In the genomic region with DNA sequence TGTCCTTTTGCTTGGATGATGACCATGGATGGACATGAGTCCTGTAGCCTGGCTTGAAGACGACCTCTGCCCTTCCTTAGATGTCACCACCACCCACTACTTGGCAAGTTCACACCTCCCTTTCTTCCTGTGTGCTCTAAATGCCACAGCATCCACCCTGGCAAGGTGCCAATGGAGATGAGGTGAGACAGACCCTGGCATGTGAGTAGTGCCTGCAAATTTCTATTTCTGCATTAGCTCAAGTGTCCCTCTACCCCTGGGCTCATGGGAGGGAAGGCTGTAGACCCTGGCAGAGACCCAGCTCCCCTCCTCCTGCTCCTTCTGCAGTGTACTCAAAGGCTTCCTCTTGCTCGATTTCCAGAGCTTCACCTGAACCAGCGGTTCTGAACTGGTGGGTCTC, we compare ENCODE assay signal across 10 mouse cellular contexts.
DNase-seq lines count a peak whose midpoint lies in the region; ATAC-seq and TF ChIP-seq lines count a peak whose summit lies in the region.
"Had no signal": no experiment of that assay in that cellular context is flagged by ENCODE, and none has a peak within 500 bp of the region (broad histone marks: within the 10 kb centered on the region; RNA-seq: fewer than 3 reads in every experiment).

No protein-coding gene starts in this region.

- no peak for DNase-seq in heart, adult 8-10 months (ENCODE audit: low spot score)
- peak; percentile 44 for DNase-seq in brain, embryonic 14.5 days (ENCODE audit: low read depth)
- DNase-seq in lung, postnatal 36 days, result peak; percentile 62
- DNase-seq in embryo, embryonic 10 days (ENCODE audit: low spot score), result no peak

- 0 out of 2 replicates have a peak overlapping the region, but pooled peaks have one; percentile 26 for H3K9ac ChIP-seq in heart, embryonic 16.5 days (ENCODE audit: low read length)
- H3K9ac ChIP-seq in neural tube, embryonic 13.5 days, result no peak overlapping the region
- H3K9ac ChIP-seq in neural tube, embryonic 15.5 days (replicated peaks), result no peak overlapping the region
- H3K9ac ChIP-seq: embryonic facial prominence, embryonic 13.5 days; limb, embryonic 12.5 days had no signal

- WGBS in heart, embryonic 16.5 days, result 28% methylated on average over 3 of the region's 3 CpGs
- WGBS in neural tube, embryonic 13.5 days, result 87% methylated on average over 3 of the region's 3 CpGs
- WGBS in neural tube, embryonic 15.5 days, result 79% methylated on average over 3 of the region's 3 CpGs

- peak overlapping the region; percentile 81 for H3K27ac ChIP-seq in heart, embryonic 16.5 days (ENCODE audit: low read length)
- no peak overlapping the region for H3K27ac ChIP-seq in neural tube, embryonic 13.5 days (replicated peaks)
- H3K27ac ChIP-seq in neural tube, embryonic 15.5 days (replicated peaks), result no peak overlapping the region
- H3K27ac ChIP-seq: embryonic facial prominence, embryonic 13.5 days; kidney, postnatal 0 days had no signal

- no peak for TF ChIP-seq CTCF in brain, embryonic 14.5 days (IDR thresholded peaks at IDR 0.05; ENCODE audit: borderline replicate concordance, extremely low read depth, insufficient read depth, insufficient read length)

- no peaks in the 10 kb centered on the region for H3K27me3 ChIP-seq in heart, embryonic 16.5 days (ENCODE audit: control insufficient read depth, insufficient read depth, low read length)
- no peaks in the 10 kb centered on the region for H3K27me3 ChIP-seq in neural tube, embryonic 13.5 days
- H3K27me3 ChIP-seq in neural tube, embryonic 15.5 days (replicated peaks), result no peaks in the 10 kb centered on the region
- H3K27me3 ChIP-seq: embryonic facial prominence, embryonic 13.5 days; limb, embryonic 12.5 days had no signal

- H3K4me3 ChIP-seq in heart, embryonic 16.5 days (ENCODE audit: low read length), result no peak overlapping the region
- no peak overlapping the region for H3K4me3 ChIP-seq in neural tube, embryonic 13.5 days
- no peak overlapping the region for H3K4me3 ChIP-seq in neural tube, embryonic 15.5 days (replicated peaks)
- H3K4me3 ChIP-seq: embryonic facial prominence, embryonic 13.5 days; limb, embryonic 12.5 days had no signal

- TF ChIP-seq POLR2A in brain, embryonic 14.5 days (IDR thresholded peaks at IDR 0.05; ENCODE audit: borderline replicate concordance, extremely low read depth, insufficient read depth, insufficient read length, poor library complexity, severe bottlenecking), result no peak

- H3K4me2 ChIP-seq in heart, embryonic 16.5 days (ENCODE audit: low read depth, low read length), result peak overlapping the region; percentile 33; the same call in 1 of the 2 replicates
- H3K4me2 ChIP-seq in neural tube, embryonic 13.5 days, result no peak overlapping the region
- H3K4me2 ChIP-seq in neural tube, embryonic 15.5 days, result no peak overlapping the region
- H3K4me2 ChIP-seq: embryonic facial prominence, embryonic 13.5 days; limb, embryonic 12.5 days had no signal

- peaks cover 79% of the 10 kb centered on the region for H3K4me1 ChIP-seq in heart, embryonic 16.5 days (ENCODE audit: control insufficient read depth, insufficient read depth, low read length)
- peaks cover 38% of the 10 kb centered on the region for H3K4me1 ChIP-seq in neural tube, embryonic 13.5 days (replicated peaks)
- H3K4me1 ChIP-seq in neural tube, embryonic 15.5 days, result peaks cover 31% of the 10 kb centered on the region

- peak; percentile 77 for ATAC-seq in heart, embryonic 16.5 days (replicated peaks; ENCODE audit: extremely low read depth, insufficient read depth, low FRiP score)
- ATAC-seq in neural tube, embryonic 13.5 days (ENCODE audit: low read depth), result 0 out of 2 replicates have a peak, but pooled peaks have one; percentile 20
- ATAC-seq in neural tube, embryonic 15.5 days (ENCODE audit: low FRiP score), result no peak

- no peaks in the 10 kb centered on the region for H3K9me3 ChIP-seq in heart, embryonic 16.5 days (replicated peaks; ENCODE audit: control insufficient read depth, low read length)
- H3K9me3 ChIP-seq in neural tube, embryonic 13.5 days, result no peaks in the 10 kb centered on the region
- no peaks in the 10 kb centered on the region for H3K9me3 ChIP-seq in neural tube, embryonic 15.5 days (replicated peaks)
- H3K9me3 ChIP-seq: embryonic facial prominence, embryonic 13.5 days; limb, embryonic 12.5 days had no signal

- no peaks in the 10 kb centered on the region for H3K36me3 ChIP-seq in heart, embryonic 16.5 days (ENCODE audit: control insufficient read depth, insufficient read depth)
- no peaks in the 10 kb centered on the region for H3K36me3 ChIP-seq in neural tube, embryonic 13.5 days
- H3K36me3 ChIP-seq in neural tube, embryonic 15.5 days, result no peaks in the 10 kb centered on the region
- H3K36me3 ChIP-seq: embryonic facial prominence, embryonic 13.5 days; limb, embryonic 12.5 days had no signal

Comparison
In these comparisons a context has a peak if more than half of its experiments do, and no peak if none do; other contexts are left out.
1. DNase-seq: peak in brain, embryonic 14.5 days (single experiment) and lung, postnatal 36 days (single experiment); none in heart, adult 8-10 months (single experiment) and embryo, embryonic 10 days (single experiment).